Mouse (Mus musculus) cerebellum, adult 2 months (tissue): Measurements from ENCODE around the gene Gm20481.

Source experiments
- CTCF ChIP-seq: fragments of 200-500 bp; IDR thresholded peaks from 2 replicates; pipeline ENCODE4 v1.5.1; 2011; ENCODE audit warnings: low read depth, mild to moderate bottlenecking, control low read depth, low read length, moderate library complexity, borderline replicate concordance; ENCODE audit not compliant: insufficient read depth
- POLR2A ChIP-seq: fragments of 200-500 bp; IDR thresholded peaks from 2 replicates; pipeline ENCODE4 v1.6.1; 2011; ENCODE audit warnings: low read length, control low read depth, borderline replicate concordance; ENCODE audit not compliant: insufficient read depth

DNA sequence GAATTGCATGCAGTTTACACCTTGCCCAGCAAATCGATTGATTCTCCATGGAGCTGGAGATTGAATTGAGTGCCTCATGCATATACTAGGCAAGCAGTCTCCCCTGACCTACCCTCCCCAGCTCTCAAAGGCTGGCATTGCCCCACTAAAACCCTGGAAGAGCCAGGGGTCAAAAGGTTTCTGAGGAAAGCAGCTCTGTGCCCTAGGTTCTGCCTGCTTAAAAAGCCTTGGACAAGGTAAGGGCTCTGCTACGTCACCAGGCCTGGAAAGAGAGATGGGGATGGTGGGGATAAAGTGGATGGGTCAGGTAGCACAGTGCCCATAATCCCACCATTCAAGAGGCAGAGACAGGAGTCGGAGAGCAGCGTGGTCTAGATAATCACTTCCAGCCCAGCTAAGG, 14.9 kb upstream of the Gm20481 start:
- TF ChIP-seq CTCF (no peak), POLR2A (no peak)
